Mouse (Mus musculus): ENCODE data around the gene Zfp280d. TPM values are rescaled to one million over a fixed set of nuclear protein-coding genes. Genes with fewer than 3 reads are reported as not detected.

Gene Zfp280d
- polyA plus RNA-seq, 1 experiment, result 2.4 TPM

GRCm38 (mm10) chr9:72287696-72288095 lies 13.0 kb downstream of the Zfp280d start:
- no peaks in the 10 kb centered on the region for H3K27me3 ChIP-seq (ENCODE audit: control insufficient read depth, insufficient read depth, low read length)
- no peak overlapping the region for H3K27ac ChIP-seq (ENCODE audit: insufficient read depth, low read depth, low read length)
- H3K4me3 ChIP-seq (ENCODE audit: low read depth, low read length), result no peak overlapping the region
- peaks cover 3% of the 10 kb centered on the region; the same call in 1 of the 2 replicates for H3K36me3 ChIP-seq (ENCODE audit: control insufficient read depth, insufficient read depth, low read length)
- peaks cover 8% of the 10 kb centered on the region; the same call in 1 of the 2 replicates for H3K4me1 ChIP-seq (ENCODE audit: control insufficient read depth, insufficient read depth, insufficient read length, low read length)
- no peak for TF ChIP-seq CTCF (IDR thresholded peaks at IDR 0.05; ENCODE audit: extremely low read depth, insufficient read length, insufficient replicate concordance, low read depth, low read length)
- no peak for TF ChIP-seq POLR2A (IDR thresholded peaks at IDR 0.05; ENCODE audit: low read depth, low read length)
- WGBS, result 71% methylated on average over 2 of the region's 2 CpGs

DNA sequence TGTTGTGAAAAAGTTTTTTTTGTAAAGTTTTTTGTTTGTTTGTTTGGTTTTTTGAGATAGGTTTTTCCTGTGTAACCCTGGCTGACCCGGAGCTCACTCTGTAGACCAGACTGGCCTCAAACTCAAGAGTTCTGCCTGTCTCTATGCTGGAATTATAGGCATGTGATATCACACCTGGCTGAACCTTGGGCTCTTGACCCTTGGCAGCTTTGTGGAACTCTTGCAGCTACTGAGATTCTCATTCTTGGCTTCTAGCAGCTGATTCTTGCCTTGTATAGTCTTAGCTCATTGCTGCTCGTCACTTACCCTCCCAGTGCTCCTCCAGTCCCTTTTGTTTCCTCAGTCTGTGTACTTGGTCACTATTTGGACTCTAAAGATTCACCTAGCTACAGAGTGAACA lies 13.6 kb downstream of the Zfp280d start:
- no peak for TF ChIP-seq POLR2A (IDR thresholded peaks at IDR 0.05; ENCODE audit: low read depth, low read length)
- TF ChIP-seq CTCF (IDR thresholded peaks at IDR 0.05; ENCODE audit: extremely low read depth, insufficient read length, insufficient replicate concordance, low read depth, low read length), result no peak
- H3K27ac ChIP-seq (ENCODE audit: insufficient read depth, low read depth, low read length), result no peak overlapping the region
- WGBS, result 55% methylated on average over 2 of the region's 2 CpGs
- H3K4me1 ChIP-seq (ENCODE audit: control insufficient read depth, insufficient read depth, insufficient read length, low read length), result peaks cover 8% of the 10 kb centered on the region; the same call in 1 of the 2 replicates
- peaks cover 3% of the 10 kb centered on the region; the same call in 1 of the 2 replicates for H3K36me3 ChIP-seq (ENCODE audit: control insufficient read depth, insufficient read depth, low read length)
- H3K27me3 ChIP-seq (ENCODE audit: control insufficient read depth, insufficient read depth, low read length), result no peaks in the 10 kb centered on the region
- no peak overlapping the region for H3K4me3 ChIP-seq (ENCODE audit: low read depth, low read length)

GRCm38 (mm10) chr9:72289094-72289493 lies 14.4 kb downstream of the Zfp280d start:
- TF ChIP-seq POLR2A (IDR thresholded peaks at IDR 0.05; ENCODE audit: low read depth, low read length) (no peak), CTCF (IDR thresholded peaks at IDR 0.05; ENCODE audit: extremely low read depth, insufficient read length, insufficient replicate concordance, low read depth, low read length) (no peak)
- H3K4me1 ChIP-seq (ENCODE audit: control insufficient read depth, insufficient read depth, insufficient read length, low read length), result peaks cover 8% of the 10 kb centered on the region; the same call in 1 of the 2 replicates

GRCm38 (mm10) chr9:72294076-72294475 lies 19.4 kb downstream of the Zfp280d start:
- Histone ChIP-seq H3K4me3 (ENCODE audit: low read depth, low read length) (no peak overlapping the region), H3K4me1 (ENCODE audit: control insufficient read depth, insufficient read depth, insufficient read length, low read length) (no peaks in the 10 kb centered on the region), H3K36me3 (ENCODE audit: control insufficient read depth, insufficient read depth, low read length) (peaks cover 4% of the 10 kb centered on the region), H3K27ac (ENCODE audit: insufficient read depth, low read depth, low read length) (no peak overlapping the region), H3K27me3 (ENCODE audit: control insufficient read depth, insufficient read depth, low read length) (no peaks in the 10 kb centered on the region)
- TF ChIP-seq CTCF (IDR thresholded peaks at IDR 0.05; ENCODE audit: extremely low read depth, insufficient read length, insufficient replicate concordance, low read depth, low read length), result no peak
- TF ChIP-seq POLR2A (IDR thresholded peaks at IDR 0.05; ENCODE audit: low read depth, low read length), result no peak

More at GRCm38 (mm10) chr9:72289094-72289493, 14.4 kb downstream of the Zfp280d start:
- Histone ChIP-seq H3K27me3 (ENCODE audit: control insufficient read depth, insufficient read depth, low read length) (no peaks in the 10 kb centered on the region), H3K36me3 (ENCODE audit: control insufficient read depth, insufficient read depth, low read length) (peaks cover 3% of the 10 kb centered on the region; the same call in 1 of the 2 replicates), H3K4me3 (ENCODE audit: low read depth, low read length) (no peak overlapping the region), H3K27ac (ENCODE audit: insufficient read depth, low read depth, low read length) (no peak overlapping the region)
- WGBS, result 100% methylated on average over 1 of the region's 1 CpGs

DNA sequence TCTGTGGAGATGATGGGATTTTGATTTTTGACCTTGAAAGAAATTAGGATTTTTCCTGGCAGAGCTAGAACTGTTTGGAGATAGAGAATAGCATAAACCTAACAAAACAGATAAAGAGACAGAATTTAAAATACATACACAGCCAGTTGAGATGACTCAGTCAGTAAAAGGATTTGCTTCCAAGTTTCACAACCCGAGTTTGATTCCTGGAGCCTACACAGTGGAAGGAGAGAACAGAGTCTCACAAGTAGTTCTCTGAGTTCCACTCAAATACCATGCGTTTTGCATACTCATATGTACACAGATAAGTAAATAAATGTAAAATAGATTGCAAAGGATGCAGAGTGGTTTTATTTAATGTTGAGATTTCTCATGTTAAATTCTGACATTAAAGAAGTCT lies 35.1 kb downstream of the Zfp280d start:
- TF ChIP-seq CTCF (IDR thresholded peaks at IDR 0.05; ENCODE audit: extremely low read depth, insufficient read length, insufficient replicate concordance, low read depth, low read length) (no peak), POLR2A (IDR thresholded peaks at IDR 0.05; ENCODE audit: low read depth, low read length) (no peak)
- peaks cover 7% of the 10 kb centered on the region for H3K36me3 ChIP-seq (ENCODE audit: control insufficient read depth, insufficient read depth, low read length)
- H3K4me1 ChIP-seq (ENCODE audit: control insufficient read depth, insufficient read depth, insufficient read length, low read length), result no peaks in the 10 kb centered on the region
- no peak overlapping the region for H3K27ac ChIP-seq (ENCODE audit: insufficient read depth, low read depth, low read length)
- no peaks in the 10 kb centered on the region for H3K27me3 ChIP-seq (ENCODE audit: control insufficient read depth, insufficient read depth, low read length)
- WGBS, result 82% methylated on average over 2 of the region's 2 CpGs
- H3K4me3 ChIP-seq (ENCODE audit: low read depth, low read length), result no peak overlapping the region

DNA sequence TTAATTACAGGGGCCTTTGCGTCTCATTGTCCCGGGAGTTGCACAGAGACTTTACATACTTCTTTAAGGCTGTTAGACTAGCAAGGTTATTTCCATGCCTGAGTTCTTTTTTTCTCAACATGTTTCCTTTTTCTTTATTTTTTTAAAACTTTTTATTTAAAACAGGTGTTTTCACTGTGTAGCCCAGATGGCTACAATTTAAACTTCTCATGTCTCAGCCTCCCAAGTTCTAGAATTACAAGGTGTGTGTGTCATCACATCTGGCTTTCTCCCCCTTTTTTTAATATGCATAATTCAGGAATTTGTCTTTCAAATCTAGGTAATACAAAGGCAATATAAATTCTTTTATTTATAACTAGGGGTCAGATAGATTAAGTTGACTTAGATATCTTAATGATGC lies 58.6 kb downstream of the Zfp280d start:
- 98% methylated on average over 2 of the region's 2 CpGs for WGBS
- no peak overlapping the region for H3K27ac ChIP-seq (ENCODE audit: insufficient read depth, low read depth, low read length)
- H3K27me3 ChIP-seq (ENCODE audit: control insufficient read depth, insufficient read depth, low read length), result no peaks in the 10 kb centered on the region
- no peak overlapping the region for H3K4me3 ChIP-seq (ENCODE audit: low read depth, low read length)
- no peak for TF ChIP-seq CTCF (IDR thresholded peaks at IDR 0.05; ENCODE audit: extremely low read depth, insufficient read length, insufficient replicate concordance, low read depth, low read length)
- no peak for TF ChIP-seq POLR2A (IDR thresholded peaks at IDR 0.05; ENCODE audit: low read depth, low read length)
- H3K4me1 ChIP-seq (ENCODE audit: control insufficient read depth, insufficient read depth, insufficient read length, low read length), result no peaks in the 10 kb centered on the region
- peaks cover 12% of the 10 kb centered on the region for H3K36me3 ChIP-seq (ENCODE audit: control insufficient read depth, insufficient read depth, low read length)

- no peaks in the 10 kb centered on the region for H3K4me1 ChIP-seq (ENCODE audit: control insufficient read depth, insufficient read depth, insufficient read length, low read length)
- H3K4me3 ChIP-seq (ENCODE audit: low read depth, low read length), result no peak overlapping the region
- TF ChIP-seq POLR2A (IDR thresholded peaks at IDR 0.05; ENCODE audit: low read depth, low read length), result no peak
- no peak for TF ChIP-seq CTCF (IDR thresholded peaks at IDR 0.05; ENCODE audit: extremely low read depth, insufficient read length, insufficient replicate concordance, low read depth, low read length)
- no peaks in the 10 kb centered on the region for H3K27me3 ChIP-seq (ENCODE audit: control insufficient read depth, insufficient read depth, low read length)
- no peak overlapping the region for H3K27ac ChIP-seq (ENCODE audit: insufficient read depth, low read depth, low read length)
- H3K36me3 ChIP-seq (ENCODE audit: control insufficient read depth, insufficient read depth, low read length), result peaks cover 15% of the 10 kb centered on the region
- 86% methylated on average over 2 of the region's 2 CpGs for WGBS
These were observed 61.4 kb downstream of the Zfp280d start for GRCm38 (mm10) chr9:72336069-72336468.
